Mouse (Mus musculus) CD8-positive naive resting alpha-beta T cell, adult 57 days (primary cell): ENCODE data around the gene Utp14a. TPM values are rescaled to one million over a fixed set of nuclear protein-coding genes. Genes with fewer than 3 reads are reported as not detected.

Experiments used
- total RNA-seq: library from RNA; stranded (reverse); gene quantifications from one replicate; pipeline ENCODE4 v1.2.4, GENCODE M21; 2023

The Utp14a gene
- total RNA-seq = 41.6 TPM

GRCm38 (mm10) chrX:48256468-48257007, at the start of gene Utp14a:
Utp14a (plus strand) TSS chrX:48256862.

GRCm38 (mm10) chrX:48208519-48209185, 48.0 kb upstream of the Utp14a start, which contains the start of gene Zdhhc9:
Zdhhc9 (minus strand) TSS chrX:48208878.

Other genes starting within 250 kb of the Utp14a start
- gene Apln, start 222.0 kb upstream of the Utp14a start, total RNA-seq = 0.28 TPM
- gene Xpnpep2, start 148.1 kb upstream of the Utp14a start, total RNA-seq = not detected
- 185 TPM for gene Sash3, start 110.4 kb upstream of the Utp14a start, total RNA-seq
- gene Zdhhc9, start 48.0 kb upstream of the Utp14a start, total RNA-seq = 23.1 TPM
- 12.2 TPM for gene Bcorl1, start 84.5 kb downstream of the Utp14a start, total RNA-seq
- 117 TPM for gene Elf4, start 206.3 kb downstream of the Utp14a start, total RNA-seq